Mouse (Mus musculus): ENCODE measurements at regions not wholly inside any gene's neighbourhood (a gene's known extent, or its start where the extent isn't known, plus 50 kb on each side); places are given as distances from the start of the nearest gene placed in this dataset.

- DNase-seq (ENCODE audit: low spot score) = no peak
These were observed 101.2 kb upstream of the Fam184a start for GRCm38 (mm10) chr10:53852091-53852490.

GRCm38 (mm10) chr10:53850568-53850967 lies 99.6 kb upstream of the Fam184a start:
- no peak for DNase-seq (ENCODE audit: low spot score)

GRCm38 (mm10) chr10:53813244-53813620 lies 62.3 kb upstream of the Fam184a start:
- no peak for DNase-seq (ENCODE audit: low spot score)

GRCm38 (mm10) chr10:53812597-53813243 lies 61.8 kb upstream of the Fam184a start:
- DNase-seq (ENCODE audit: low spot score) = peak; percentile 73

GRCm38 (mm10) chr10:53811904-53812596 lies 61.1 kb upstream of the Fam184a start:
- DNase-seq (ENCODE audit: low spot score) = no peak

GRCm38 (mm10) chr10:53806697-53807096 lies 55.8 kb upstream of the Fam184a start:
- DNase-seq (ENCODE audit: low spot score) = peak; percentile 22

- peak; percentile 31 for DNase-seq (ENCODE audit: low spot score)
These were observed 50.2 kb upstream of the Fam184a start for GRCm38 (mm10) chr10:53801048-53801641.
